Mouse (Mus musculus): ENCODE data around the gene Utrn.

DNA sequence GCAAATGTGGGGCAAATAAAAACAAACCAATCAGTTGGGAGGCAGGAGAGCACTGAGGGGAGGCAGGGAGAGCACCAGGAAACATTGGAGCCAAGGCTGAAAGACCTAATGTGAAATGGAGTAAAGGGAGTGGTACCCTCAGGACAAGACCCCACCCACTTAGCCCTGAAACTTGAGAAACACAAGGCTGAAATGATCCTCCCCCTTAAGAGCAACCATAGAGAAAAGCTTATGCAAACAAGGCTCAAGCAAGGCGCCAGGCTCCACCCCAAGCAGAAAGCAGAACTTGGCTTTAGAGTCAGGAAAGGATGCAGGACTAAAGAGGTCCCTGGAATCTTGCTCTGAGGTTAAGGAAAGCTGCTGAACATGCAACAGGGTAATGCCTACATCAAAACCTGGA lies 290.1 kb downstream of the Utrn start:
- no peak for TF ChIP-seq CTCF (IDR thresholded peaks at IDR 0.05; ENCODE audit: borderline replicate concordance, extremely low read depth, insufficient read depth, insufficient read length)
- TF ChIP-seq POLR2A (IDR thresholded peaks at IDR 0.05; ENCODE audit: borderline replicate concordance, extremely low read depth, insufficient read depth, insufficient read length, poor library complexity, severe bottlenecking): no peak
